Mouse (Mus musculus) lung, embryonic 14.5 days (tissue): Measurements from ENCODE around the gene Ugt1a2. TPM values are rescaled to one million over a fixed set of nuclear protein-coding genes. Genes with fewer than 3 reads are reported as not detected.

Source experiments
- ATAC-seq: fragments of 200-750 bp; cut with Nextera tagmentation; 2 replicates; pipeline ENCODE4 v1.8.0; 2017; ENCODE audit warnings: mild to moderate bottlenecking, moderate TSS enrichment, moderate library complexity; ENCODE audit not compliant: insufficient read depth
- DNase-seq: peaks from one replicate; pipeline ENCODE4 v3.0.0-alpha.2; 2015
- H3K27ac ChIP-seq: fragments of 300-500 bp; sonication (generic); 2 replicates; pipeline ENCODE4 v1.5.1; 2014; ENCODE audit warnings: low read depth, mild to moderate bottlenecking, moderate library complexity
- H3K27me3 ChIP-seq: fragments of 300-500 bp; sonication (generic); 2 replicates; pipeline ENCODE4 v1.6.1; 2014; ENCODE audit warnings: low read length, control low read depth; ENCODE audit not compliant: insufficient read depth
- H3K36me3 ChIP-seq: fragments of 300-500 bp; sonication (generic); 2 replicates; pipeline ENCODE4 v1.6.1; 2014; ENCODE audit warnings: control low read depth; ENCODE audit not compliant: insufficient read depth
- H3K4me1 ChIP-seq: fragments of 300-500 bp; sonication (generic); 2 replicates; pipeline ENCODE4 v1.6.1; 2014; ENCODE audit warnings: antibody characterized with exemption, control low read depth; ENCODE audit not compliant: insufficient read depth
- H3K4me2 ChIP-seq: fragments of 300-500 bp; sonication (generic); 2 replicates; pipeline ENCODE4 v1.6.1; 2014; ENCODE audit warnings: mild to moderate bottlenecking
- H3K4me3 ChIP-seq: fragments of 300-500 bp; sonication (generic); 2 replicates; pipeline ENCODE4 v1.5.1; 2014; ENCODE audit warnings: low read depth, low read length
- H3K9ac ChIP-seq: fragments of 300-500 bp; sonication (generic); 2 replicates; pipeline ENCODE4 v1.6.1; 2014
- H3K9me3 ChIP-seq: fragments of 300-500 bp; sonication (generic); 2 replicates; pipeline ENCODE4 v1.6.1; 2016; ENCODE audit warnings: low read depth, low read length, control low read depth
- CTCF ChIP-seq: IDR thresholded peaks from 2 replicates; pipeline ENCODE4 v1.5.1; 2016; ENCODE audit warnings: antibody characterized with exemption, low read depth
- WGBS: fragments of 180-500 bp; shearing (Covaris S2); extraction: QIAGEN DNeasy Blood & Tissue Kit; methylation state at CpG from one replicate; pipeline ENCODE4 v1.1.7; 2014; 5-methylcytosine and 5-hydroxymethylcytosine counted together
- polyA plus RNA-seq: library from polyadenylated mRNA; unstranded; fragments of >200 nt; fragmentation: Nextera tagmentation; extraction: Ambion mirVana; gene quantifications from 2 replicates; pipeline ENCODE4 v1.2.1, GENCODE M21; 2014

Ugt1a2 gene
- polyA plus RNA-seq, 1 experiment from 2014 or later = not detected

DNA sequence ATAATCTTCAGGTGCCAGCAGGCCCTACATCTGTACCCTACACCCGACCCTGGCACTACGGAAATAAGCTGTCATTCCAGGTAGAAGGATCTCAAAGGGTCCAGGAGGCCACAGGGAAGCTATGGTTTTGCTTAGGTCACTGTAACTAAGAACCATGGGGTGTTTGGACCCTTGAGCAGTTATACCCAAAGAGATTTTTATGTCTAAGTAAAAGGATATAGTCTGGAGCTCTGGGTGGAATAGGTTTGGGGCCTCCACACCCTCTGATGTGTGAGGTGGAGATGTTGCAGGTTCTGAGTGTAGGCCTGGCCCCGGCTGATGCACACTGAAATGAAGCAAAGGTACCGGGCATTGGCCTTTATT is 33.8 kb downstream of the Ugt1a2 start:
- no peak for DNase-seq
- H3K27ac ChIP-seq = no peak overlapping the region
- no peaks in the 10 kb centered on the region for H3K27me3 ChIP-seq
- TF ChIP-seq CTCF = no peak
- peaks cover 84% of the 10 kb centered on the region for H3K9me3 ChIP-seq
- H3K4me1 ChIP-seq = no peaks in the 10 kb centered on the region
- no peaks in the 10 kb centered on the region for H3K36me3 ChIP-seq
- WGBS = 57% methylated on average over 4 of the region's 4 CpGs
- no peak overlapping the region for H3K9ac ChIP-seq
- ATAC-seq = no peak
- no peak overlapping the region for H3K4me2 ChIP-seq
- H3K4me3 ChIP-seq = no peak overlapping the region

- no peak for ATAC-seq
- WGBS = 42% methylated on average over 5 of the region's 5 CpGs
These were observed 34.2 kb downstream of the Ugt1a2 start for GRCm38 (mm10) chr1:88234646-88235045.

DNA sequence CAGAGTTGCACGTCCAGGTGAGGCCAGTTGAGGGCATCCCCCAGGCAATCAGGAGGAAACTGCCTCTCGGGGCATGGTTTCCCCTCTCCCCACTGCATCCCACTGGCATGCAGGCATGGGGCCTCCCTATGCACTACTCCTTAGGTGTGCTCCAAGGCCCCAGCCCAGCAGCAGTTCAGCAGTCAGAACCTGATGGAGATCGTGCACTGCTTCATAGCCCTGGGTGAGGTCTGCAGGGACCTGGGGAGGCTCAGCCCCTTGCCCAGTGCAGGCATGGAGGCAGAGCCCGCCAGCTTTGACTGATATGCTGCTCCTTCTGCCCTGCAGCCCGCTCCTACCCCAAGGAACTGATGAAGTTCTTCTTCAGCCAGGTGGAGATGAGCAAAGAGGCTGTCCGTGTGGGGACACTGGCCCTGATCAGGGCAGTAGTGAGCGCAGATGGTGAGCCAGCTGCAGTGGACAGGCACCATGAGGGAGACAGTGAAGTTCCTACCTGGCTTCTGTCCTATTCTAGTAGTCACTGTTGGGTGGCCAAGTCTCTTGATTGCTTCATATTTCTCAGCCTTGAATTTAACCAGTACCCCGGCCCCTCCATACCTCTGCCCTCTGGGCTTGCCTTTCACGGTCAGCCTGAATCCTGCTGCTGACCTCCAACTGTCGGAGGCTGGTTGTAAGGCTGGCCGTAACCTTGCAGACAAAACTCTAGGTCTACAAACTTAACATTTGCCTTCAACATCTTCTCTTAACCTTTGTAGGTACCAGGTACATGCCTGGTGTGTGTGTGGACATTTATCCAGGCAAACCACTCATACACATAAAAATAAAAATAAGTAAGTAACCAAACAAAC is 34.9 kb downstream of the Ugt1a2 start:
- no peak overlapping the region for H3K9ac ChIP-seq
- H3K9me3 ChIP-seq = peaks cover 84% of the 10 kb centered on the region
- ATAC-seq (0 out of 2 replicates have a peak, but pooled peaks have one; percentile 3), DNase-seq (no peak)
- H3K4me3 ChIP-seq = no peak overlapping the region
- no peak overlapping the region for H3K4me2 ChIP-seq
- TF ChIP-seq CTCF = no peak
- no peaks in the 10 kb centered on the region for H3K27me3 ChIP-seq
- WGBS = 61% methylated on average over 11 of the region's 11 CpGs
- no peaks in the 10 kb centered on the region for H3K36me3 ChIP-seq
- H3K4me1 ChIP-seq = no peaks in the 10 kb centered on the region
- no peak overlapping the region for H3K27ac ChIP-seq

More at GRCm38 (mm10) chr1:88234646-88235045, 34.2 kb downstream of the Ugt1a2 start:
- Histone ChIP-seq H3K27me3 (no peaks in the 10 kb centered on the region), H3K36me3 (no peaks in the 10 kb centered on the region), H3K9me3 (peaks cover 84% of the 10 kb centered on the region), H3K4me2 (no peak overlapping the region), H3K9ac (no peak overlapping the region), H3K27ac (no peak overlapping the region), H3K4me1 (no peaks in the 10 kb centered on the region), H3K4me3 (no peak overlapping the region)
- TF ChIP-seq CTCF = no peak
- no peak for DNase-seq

GRCm38 (mm10) chr1:88235894-88236415 is 35.6 kb downstream of the Ugt1a2 start:
- Histone ChIP-seq H3K9me3 (peaks cover 84% of the 10 kb centered on the region), H3K27ac (no peak overlapping the region), H3K36me3 (no peaks in the 10 kb centered on the region), H3K27me3 (no peaks in the 10 kb centered on the region), H3K4me2 (no peak overlapping the region), H3K9ac (no peak overlapping the region), H3K4me1 (no peaks in the 10 kb centered on the region), H3K4me3 (no peak overlapping the region)
- ATAC-seq (no peak), DNase-seq (no peak)
- 59% methylated on average over 4 of the region's 4 CpGs for WGBS
- TF ChIP-seq CTCF = no peak

- ATAC-seq (no peak), DNase-seq (no peak)
- H3K9me3 ChIP-seq = peaks cover 85% of the 10 kb centered on the region
- H3K4me3 ChIP-seq = no peak overlapping the region
- H3K4me1 ChIP-seq = no peaks in the 10 kb centered on the region
- no peak overlapping the region for H3K9ac ChIP-seq
- no peaks in the 10 kb centered on the region for H3K36me3 ChIP-seq
- TF ChIP-seq CTCF = no peak
- no peaks in the 10 kb centered on the region for H3K27me3 ChIP-seq
- WGBS = 73% methylated on average over 5 of the region's 5 CpGs
- no peak overlapping the region for H3K4me2 ChIP-seq
- H3K27ac ChIP-seq = no peak overlapping the region
These were observed 36.9 kb downstream of the Ugt1a2 start for GRCm38 (mm10) chr1:88237311-88237710.

DNA sequence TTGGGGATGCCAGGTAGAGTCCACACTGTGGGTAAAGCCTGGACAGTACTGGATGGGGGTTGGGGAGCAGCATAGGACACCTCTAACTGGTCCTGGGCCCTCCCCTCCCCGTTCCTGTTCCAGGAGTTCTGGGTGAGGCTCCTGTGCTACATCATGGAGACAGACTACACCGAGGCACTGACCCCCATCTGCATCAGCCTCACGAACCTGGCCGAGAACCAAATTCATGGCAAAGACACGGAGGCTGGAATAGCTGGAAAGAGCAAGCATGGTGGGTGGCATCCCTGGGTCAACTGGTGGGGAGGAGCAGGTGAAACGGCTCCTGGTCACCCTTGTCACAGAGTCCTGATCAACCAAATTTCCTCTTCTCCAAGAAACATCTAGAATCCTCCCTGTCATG is 38.4 kb downstream of the Ugt1a2 start:
- Histone ChIP-seq H3K9me3 (peaks cover 88% of the 10 kb centered on the region), H3K4me1 (no peaks in the 10 kb centered on the region), H3K27me3 (no peaks in the 10 kb centered on the region), H3K4me3 (no peak overlapping the region), H3K36me3 (no peaks in the 10 kb centered on the region), H3K9ac (no peak overlapping the region), H3K27ac (no peak overlapping the region), H3K4me2 (no peak overlapping the region)
- 69% methylated on average over 6 of the region's 6 CpGs for WGBS
- no peak for TF ChIP-seq CTCF
- ATAC-seq (no peak), DNase-seq (no peak)

DNA sequence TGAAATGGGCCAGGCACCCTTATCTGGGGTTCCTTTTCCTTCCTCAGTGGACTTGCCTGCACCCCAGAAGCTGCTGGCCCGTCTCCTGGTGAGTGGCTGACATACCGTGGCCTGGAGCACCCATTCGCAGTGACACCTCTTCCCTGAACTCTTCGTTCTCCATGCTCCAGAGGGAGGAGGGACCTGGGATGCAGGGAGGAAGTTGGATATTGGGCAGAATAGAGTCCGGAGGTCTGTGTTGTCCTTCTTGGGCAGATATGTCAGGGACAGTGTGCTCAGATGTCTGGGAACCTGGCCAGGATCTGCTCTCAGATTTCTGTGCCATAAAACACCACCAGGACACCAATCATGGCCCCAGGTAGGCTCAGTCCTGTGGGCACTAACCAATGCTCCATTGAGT is 39.7 kb downstream of the Ugt1a2 start:
- Histone ChIP-seq H3K4me1 (no peaks in the 10 kb centered on the region), H3K4me3 (no peak overlapping the region), H3K36me3 (no peaks in the 10 kb centered on the region), H3K27ac (no peak overlapping the region), H3K9me3 (peaks cover 88% of the 10 kb centered on the region), H3K9ac (no peak overlapping the region), H3K4me2 (no peak overlapping the region), H3K27me3 (no peaks in the 10 kb centered on the region)
- no peak for TF ChIP-seq CTCF
- DNase-seq (no peak), ATAC-seq (no peak)
- WGBS = 71% methylated on average over 5 of the region's 5 CpGs
